Mouse (Mus musculus): Measurements from ENCODE around the gene Commd1. TPM values are rescaled to one million over a fixed set of nuclear protein-coding genes. Genes with fewer than 3 reads are reported as not detected.

Commd1 gene
- polyA plus RNA-seq, 1 experiment from 2014 or later: 127 TPM

GRCm38 (mm10) chr11:22882926-22883325 is 99.3 kb downstream of the Commd1 start:
- in situ Hi-C loops (cut with MboI; ENCODE audit: low pct_unique_long_range_greater_than_20kb): no loop called here

GRCm38 (mm10) chr11:22880383-22881172 is 101.6 kb downstream of the Commd1 start:
- H3K27me3 ChIP-seq: no peaks in the 10 kb centered on the region
- in situ Hi-C loops (cut with MboI; ENCODE audit: low pct_unique_long_range_greater_than_20kb): no loop called here
- DNase-seq (ENCODE audit: low read depth, low spot score) (no peak), ATAC-seq (no peak)
- CTCF ChIA-PET: interaction anchor here (1.2 to 2.4 kb wide), 2 partner anchors 10 to 14 kb away, joined by 3 to 6 read pairs; no protein-coding TSS in a partner anchor
- POLR2A ChIA-PET: no interaction called here
- no peak for TF ChIP-seq CTCF (IDR thresholded peaks at IDR 0.05)

More at GRCm38 (mm10) chr11:22882926-22883325, 99.3 kb downstream of the Commd1 start:
- no peaks in the 10 kb centered on the region for H3K27me3 ChIP-seq
- ChIA-PET CTCF (no interaction called here), POLR2A (no interaction called here)
- no peak for TF ChIP-seq CTCF (IDR thresholded peaks at IDR 0.05)
- DNase-seq (ENCODE audit: low read depth, low spot score): no peak
- no peak for ATAC-seq

- DNase-seq (ENCODE audit: low read depth, low spot score) (no peak), ATAC-seq (no peak)
- ChIA-PET POLR2A (interaction anchor here (0.6 kb wide), 1 partner anchor 136 kb away, joined by 13 read pairs; no protein-coding TSS in a partner anchor), CTCF (interaction anchor here (2.4 kb wide), 1 partner anchor 15 kb away, joined by 6 read pairs; no protein-coding TSS in a partner anchor)
- H3K27me3 ChIP-seq: no peaks in the 10 kb centered on the region
- TF ChIP-seq CTCF (IDR thresholded peaks at IDR 0.05): no peak
- in situ Hi-C loops (cut with MboI; ENCODE audit: low pct_unique_long_range_greater_than_20kb): no loop called here
Observed at GRCm38 (mm10) chr11:22879645-22880044, 102.5 kb downstream of the Commd1 start.

- ATAC-seq: no peak
- in situ Hi-C loops (cut with MboI; ENCODE audit: low pct_unique_long_range_greater_than_20kb): no loop called here
- TF ChIP-seq CTCF (IDR thresholded peaks at IDR 0.05): no peak
- CTCF ChIA-PET: no interaction called here
- no peaks in the 10 kb centered on the region for H3K27me3 ChIP-seq
- POLR2A ChIA-PET: no interaction called here
- DNase-seq (ENCODE audit: low read depth, low spot score): no peak
Observed at GRCm38 (mm10) chr11:22876680-22877330, 105.4 kb downstream of the Commd1 start.

- ATAC-seq (no peak), DNase-seq (ENCODE audit: low read depth, low spot score) (no peak)
- ChIA-PET CTCF (no interaction called here), POLR2A (no interaction called here)
- no peaks in the 10 kb centered on the region for H3K27me3 ChIP-seq
- no peak for TF ChIP-seq CTCF (IDR thresholded peaks at IDR 0.05)
- in situ Hi-C loops (cut with MboI; ENCODE audit: low pct_unique_long_range_greater_than_20kb): no loop called here
Observed at GRCm38 (mm10) chr11:22875279-22875678, 106.9 kb downstream of the Commd1 start.

GRCm38 (mm10) chr11:22874747-22875146 is 107.4 kb downstream of the Commd1 start:
- POLR2A ChIA-PET: no interaction called here

GRCm38 (mm10) chr11:22873383-22873782 is 108.8 kb downstream of the Commd1 start:
- in situ Hi-C loops (cut with MboI; ENCODE audit: low pct_unique_long_range_greater_than_20kb): loop anchor here (5.0 kb wide), 1 partner anchor 79 kb away; no protein-coding TSS in a partner anchor
- no peaks in the 10 kb centered on the region for H3K27me3 ChIP-seq
- CTCF ChIA-PET: interaction anchor here (1.2 kb wide), 1 partner anchor 26 kb away, joined by 3 read pairs; no protein-coding TSS in a partner anchor
- ATAC-seq (no peak), DNase-seq (ENCODE audit: low read depth, low spot score) (no peak)
- POLR2A ChIA-PET: interaction anchor here (1.1 kb wide), 1 partner anchor 9 kb away, joined by 3 read pairs; no protein-coding TSS in a partner anchor
- TF ChIP-seq CTCF (IDR thresholded peaks at IDR 0.05): no peak

More at GRCm38 (mm10) chr11:22874747-22875146, 107.4 kb downstream of the Commd1 start:
- ATAC-seq (no peak), DNase-seq (ENCODE audit: low read depth, low spot score) (no peak)
- in situ Hi-C loops (cut with MboI; ENCODE audit: low pct_unique_long_range_greater_than_20kb): loop anchor here (5.0 kb wide), 1 partner anchor 78 kb away; no protein-coding TSS in a partner anchor
- CTCF ChIA-PET: no interaction called here
- no peaks in the 10 kb centered on the region for H3K27me3 ChIP-seq
- TF ChIP-seq CTCF (IDR thresholded peaks at IDR 0.05): no peak

GRCm38 (mm10) chr11:22872307-22872680 is 109.9 kb downstream of the Commd1 start:
- ChIA-PET POLR2A (interaction anchor here (1.0 to 1.4 kb wide), 2 partner anchors 13 to 19 kb away, joined by 3 read pairs; no protein-coding TSS in a partner anchor), CTCF (interaction anchor here (1.2 to 1.5 kb wide), 4 partner anchors 12 to 27 kb away, joined by 3 read pairs; no protein-coding TSS in a partner anchor)
- peak; percentile 54 for ATAC-seq
- in situ Hi-C loops (cut with MboI; ENCODE audit: low pct_unique_long_range_greater_than_20kb): loop anchor here (5.0 kb wide), 1 partner anchor 80 kb away; no protein-coding TSS in a partner anchor
- no peak for TF ChIP-seq CTCF (IDR thresholded peaks at IDR 0.05)
- no peaks in the 10 kb centered on the region for H3K27me3 ChIP-seq
- no peak for DNase-seq (ENCODE audit: low read depth, low spot score)

GRCm38 (mm10) chr11:22871628-22872306 is 110.4 kb downstream of the Commd1 start:
- ChIA-PET POLR2A (interaction anchor here (1.0 to 1.4 kb wide), 2 partner anchors 12 to 19 kb away, joined by 3 read pairs; no protein-coding TSS in a partner anchor), CTCF (interaction anchor here (1.1 to 1.5 kb wide), 4 partner anchors 12 to 143 kb away, joined by 3 read pairs; no protein-coding TSS in a partner anchor)
- ATAC-seq: peak; percentile 21
- in situ Hi-C loops (cut with MboI; ENCODE audit: low pct_unique_long_range_greater_than_20kb): loop anchor here (5.0 kb wide), 1 partner anchor 81 kb away; no protein-coding TSS in a partner anchor
- no peak for TF ChIP-seq CTCF (IDR thresholded peaks at IDR 0.05)
- no peak for DNase-seq (ENCODE audit: low read depth, low spot score)
- H3K27me3 ChIP-seq: no peaks in the 10 kb centered on the region

- no peak for DNase-seq (ENCODE audit: low read depth, low spot score)
- no peak for TF ChIP-seq CTCF (IDR thresholded peaks at IDR 0.05)
- ATAC-seq: no peak
- in situ Hi-C loops (cut with MboI; ENCODE audit: low pct_unique_long_range_greater_than_20kb): no loop called here
- POLR2A ChIA-PET: no interaction called here
- no peaks in the 10 kb centered on the region for H3K27me3 ChIP-seq
- CTCF ChIA-PET: interaction anchor here (1.5 to 1.8 kb wide), 3 partner anchors 9 to 88 kb away, joined by 3 to 6 read pairs (median 5); no protein-coding TSS in a partner anchor
Observed at GRCm38 (mm10) chr11:22868582-22868981, 113.6 kb downstream of the Commd1 start.
